Mouse (Mus musculus) liver, postnatal 0 days (tissue): ENCODE measurements at regions not wholly inside any gene's neighbourhood (a gene's known extent, or its start where the extent isn't known, plus 50 kb on each side); places are given as distances from the start of the nearest gene placed in this dataset.

Experiments
- CTCF ChIP-seq: sonication (generic); IDR thresholded peaks from 2 replicates; pipeline ENCODE4 v1.5.1; 2016; ENCODE audit warnings: antibody characterized with exemption, low read depth
- EP300 ChIP-seq: IDR thresholded peaks from 2 replicates; pipeline ENCODE4 v1.6.1; 2016; ENCODE audit warnings: antibody characterized with exemption, low read depth, mild to moderate bottlenecking

GRCm38 (mm10) chr12:118411767-118412430, 110.7 kb upstream of the Sp4 start:
- no peak for TF ChIP-seq CTCF
- no peak for TF ChIP-seq EP300
